Mouse (Mus musculus) CH12.LX (cell line): ENCODE measurements around the gene Pax4. TPM values are rescaled to one million over a fixed set of nuclear protein-coding genes. Genes with fewer than 3 reads are reported as not detected.

Source experiments
- DNase-seq: peaks from one replicate; pipeline ENCODE4 v3.0.0-alpha.2; 2013; ENCODE audit errors: extremely low read depth
- H3K27ac ChIP-seq: 2 replicates; pipeline ENCODE4 v1.5.1; 2012; ENCODE audit warnings: low read depth, mild to moderate bottlenecking, control low read depth, moderate library complexity; ENCODE audit not compliant: insufficient read depth
- H3K27me3 ChIP-seq: replicated peaks from 2 replicates; pipeline ENCODE3; 2012; ENCODE audit warnings: inconsistent platforms
- H3K36me3 ChIP-seq, 2 experiments: replicated peaks in 1 of 2; 2 replicates each; pipeline versions ENCODE3 to v1.6.1; 2012; ENCODE audit warnings: inconsistent platforms in 1 of 2, low read length in 1 of 2, mild to moderate bottlenecking in 1 of 2, mixed read lengths in 1 of 2, moderate library complexity in 1 of 2; ENCODE audit not compliant: control insufficient read depth in 1 of 2, insufficient read depth in 1 of 2
- H3K4me1 ChIP-seq, 2 experiments: 2 replicates each; pipeline ENCODE4 v1.6.1; 2012; ENCODE audit warnings: inconsistent platforms in 1 of 2, moderate library complexity in 1 of 2; ENCODE audit not compliant: insufficient read depth in 2 of 2, control insufficient read depth in 1 of 2
- H3K4me2 ChIP-seq: 2 replicates; pipeline ENCODE4 v1.6.1; 2012; ENCODE audit warnings: low read depth, mild to moderate bottlenecking, control low read depth; ENCODE audit not compliant: poor library complexity, insufficient read depth, severe bottlenecking
- H3K4me3 ChIP-seq, 3 experiments: fragments of 150-350 bp in 1 of 3; sonication (generic) in 1 of 3; replicated peaks in 1 of 3; 2 replicates each; pipeline versions ENCODE3 to v1.5.1; 2011 to 2012; ENCODE audit warnings: low read depth in 2 of 3, low read length in 2 of 3, mild to moderate bottlenecking in 2 of 3, moderate library complexity in 2 of 3, control low read depth in 1 of 3, improper control_type of control experiment in 1 of 3, inconsistent platforms in 1 of 3, mixed read lengths in 1 of 3; ENCODE audit not compliant: poor library complexity in 1 of 3
- H3K79me2 ChIP-seq: replicated peaks from 2 replicates; pipeline ENCODE4 v1.6.1; 2012; ENCODE audit warnings: mild to moderate bottlenecking, moderate library complexity; ENCODE audit not compliant: control insufficient read depth, poor library complexity, insufficient read depth, severe bottlenecking; ENCODE audit errors: extremely low read depth
- H3K9ac ChIP-seq: 2 replicates; pipeline ENCODE4 v1.6.1; 2012; ENCODE audit warnings: low read depth, mild to moderate bottlenecking, control low read depth, moderate library complexity; ENCODE audit not compliant: insufficient read depth
- H3K9me3 ChIP-seq: replicated peaks from 2 replicates; pipeline ENCODE3; 2012; ENCODE audit warnings: low read length, inconsistent platforms, mixed read lengths
- CHD1 ChIP-seq: IDR thresholded peaks from 2 replicates; pipeline ENCODE4 v1.6.1; 2012; ENCODE audit warnings: low read depth, low read length, improper control_type of control experiment, inconsistent platforms
- CTCF ChIP-seq, 2 experiments: IDR thresholded peaks in 1 of 2; conservative IDR thresholded peaks in 1 of 2; 2 replicates each; pipeline ENCODE4 v1.5.1; 2011 to 2012; ENCODE audit warnings: low read depth in 2 of 2, low read length in 2 of 2, improper control_type of control experiment in 1 of 2, inconsistent platforms in 1 of 2, mild to moderate bottlenecking in 1 of 2, moderate library complexity in 1 of 2
- ELF1 ChIP-seq: IDR thresholded peaks from 2 replicates; pipeline ENCODE4 v1.6.1; 2014; ENCODE audit warnings: low read depth, mild to moderate bottlenecking, inconsistent platforms, low read length, improper control_type of control experiment
- ETS1 ChIP-seq: conservative IDR thresholded peaks from 2 replicates; pipeline ENCODE4 v1.6.1; 2012; ENCODE audit warnings: low read depth, mild to moderate bottlenecking, inconsistent platforms, low read length, improper control_type of control experiment, moderate library complexity
- GABPA ChIP-seq: IDR thresholded peaks from 2 replicates; pipeline ENCODE4 v1.6.1; 2012; ENCODE audit warnings: low read depth, low read length, improper control_type of control experiment, inconsistent platforms; ENCODE audit not compliant: insufficient replicate concordance
- HCFC1 ChIP-seq: IDR thresholded peaks from 2 replicates; pipeline ENCODE4 v1.6.1; 2012; ENCODE audit warnings: low read depth, mild to moderate bottlenecking, inconsistent platforms, low read length, improper control_type of control experiment
- IRF4 ChIP-seq: IDR thresholded peaks from 2 replicates; pipeline ENCODE4 v1.6.1; 2014; ENCODE audit warnings: low read depth, mild to moderate bottlenecking, inconsistent platforms, low read length, improper control_type of control experiment
- JUND ChIP-seq: conservative IDR thresholded peaks from 2 replicates; pipeline ENCODE4 v1.6.1; 2011; ENCODE audit warnings: low read depth, low read length, improper control_type of control experiment
- KAT2A ChIP-seq: IDR thresholded peaks from 2 replicates; pipeline ENCODE4 v1.6.1; 2012; ENCODE audit warnings: low read length, improper control_type of control experiment, inconsistent platforms; ENCODE audit not compliant: insufficient replicate concordance
- MAFK ChIP-seq: IDR thresholded peaks from 2 replicates; pipeline ENCODE4 v1.6.1; 2011; ENCODE audit warnings: low read length, improper control_type of control experiment; ENCODE audit not compliant: insufficient replicate concordance
- MYC ChIP-seq: IDR thresholded peaks from 2 replicates; pipeline ENCODE4 v1.6.1; 2011; ENCODE audit warnings: low read depth, mild to moderate bottlenecking, improper control_type of control experiment, low read length
- PAX5 ChIP-seq: IDR thresholded peaks from 2 replicates; pipeline ENCODE4 v1.6.1; 2012; ENCODE audit warnings: low read length, inconsistent platforms, mixed read lengths
- POLR2A ChIP-seq: IDR thresholded peaks from 2 replicates; pipeline ENCODE4 v1.6.1; 2011; ENCODE audit warnings: low read depth, mild to moderate bottlenecking, improper control_type of control experiment, low read length
- POLR2AphosphoS2 ChIP-seq: IDR thresholded peaks from 2 replicates; pipeline ENCODE4 v1.6.1; 2011; ENCODE audit warnings: low read depth, low read length, improper control_type of control experiment
- RAD21 ChIP-seq: IDR thresholded peaks from 2 replicates; pipeline ENCODE4 v1.6.1; 2011; ENCODE audit warnings: low read depth, mild to moderate bottlenecking, low read length, improper control_type of control experiment, moderate library complexity
- SMC3 ChIP-seq: IDR thresholded peaks from 2 replicates; pipeline ENCODE4 v1.6.1; 2011; ENCODE audit warnings: low read depth, low read length, improper control_type of control experiment
- UBTF ChIP-seq: IDR thresholded peaks from 2 replicates; pipeline ENCODE4 v1.6.1; 2012; ENCODE audit warnings: low read depth, mild to moderate bottlenecking, inconsistent platforms, low read length, improper control_type of control experiment, moderate library complexity
- USF2 ChIP-seq: conservative IDR thresholded peaks from 2 replicates; pipeline ENCODE4 v1.6.1; 2011; ENCODE audit warnings: low read depth, low read length, improper control_type of control experiment
- ZC3H11A ChIP-seq: IDR thresholded peaks from 2 replicates; pipeline ENCODE4 v1.6.1; 2012; ENCODE audit warnings: low read depth, mild to moderate bottlenecking, inconsistent platforms, low read length, improper control_type of control experiment
- ZKSCAN1 ChIP-seq: IDR thresholded peaks from 2 replicates; pipeline ENCODE4 v1.6.1; 2012; ENCODE audit warnings: low read depth, inconsistent platforms, low read length, improper control_type of control experiment, borderline replicate concordance
- ZNF384 ChIP-seq: IDR thresholded peaks from 2 replicates; pipeline ENCODE4 v1.6.1; 2012; ENCODE audit warnings: low read depth, low read length, improper control_type of control experiment, inconsistent platforms
- dilution Hi-C: fragments of 300-500 bp; cut with MboI; formaldehyde crosslinking; loops from 2 replicates; pipeline ENCODE4 v1.14.3; 2020; ENCODE audit warnings: low sequenced_read_pairs; ENCODE audit not compliant: extremely low pct_unique_long_range_greater_than_20kb, extremely low pct_ligation_motif_present
- in situ Hi-C: fragments of 300-500 bp; cut with MboI; formaldehyde crosslinking; loops from 3 replicates; pipeline ENCODE4 v1.14.3; 2019; ENCODE audit warnings: low sequenced_read_pairs, low pct_ligation_motif_present, low pct_unique_long_range_greater_than_20kb, mixed read lengths
- polyA plus RNA-seq: library from polyadenylated mRNA; unstranded; fragments of >175 nt; gene quantifications from 2 replicates; pipeline ENCODE4 v1.2.1, GENCODE M21; 2012; ENCODE audit warnings: low read depth; ENCODE audit not compliant: insufficient read length
- total RNA-seq, 2 experiments: library from RNA; depleted of rRNA; stranded (reverse); fragments of 300-350 nt in 1 of 2; fragments of >200 nt in 1 of 2; gene quantifications; 2 replicates each; pipeline ENCODE4 v1.2.3; 2012 to 2014

Gene Pax4
- total and polyA plus RNA-seq, 3 experiments = not detected

DNA sequence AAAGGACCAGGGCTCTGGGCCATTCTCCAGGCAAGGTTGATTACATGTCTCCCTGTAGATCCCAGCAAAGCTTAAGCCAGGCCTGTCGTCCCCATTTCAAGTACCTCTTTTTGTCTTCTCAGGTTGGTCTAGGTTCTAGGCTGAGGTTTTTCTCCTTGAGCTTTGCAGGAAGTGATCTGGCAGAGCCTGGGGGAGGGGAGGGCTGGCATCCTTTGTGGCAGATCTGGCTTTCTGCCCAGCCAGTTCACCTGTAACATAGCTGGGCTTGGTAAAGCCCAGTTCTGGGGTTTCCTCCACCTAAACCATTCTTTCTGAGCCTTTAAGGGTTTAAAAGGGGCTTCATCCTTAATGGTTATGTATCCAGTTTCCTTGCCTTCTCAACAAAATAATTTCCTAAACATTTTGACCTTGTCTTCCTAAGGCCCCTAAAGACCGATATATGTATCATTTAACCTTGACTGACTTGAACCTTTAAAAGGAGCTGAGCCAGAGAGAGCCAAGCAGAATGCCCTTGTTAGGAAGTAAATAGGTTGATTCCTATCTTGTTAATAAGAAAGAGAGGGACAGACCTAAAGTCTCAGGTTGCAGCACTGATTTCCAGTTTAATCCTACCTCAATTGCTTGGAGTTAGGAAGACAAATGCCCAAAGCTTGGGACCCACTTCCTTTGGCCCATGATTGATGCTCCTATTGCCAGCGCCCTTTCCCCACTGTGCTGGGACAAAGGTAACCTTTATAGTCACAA lies 21.9 kb downstream of the Pax4 start, which contains the start of gene Fscn3:
Fscn3 (plus strand) TSS at position 694 of the 744 bp plus-strand sequence.
- in situ Hi-C loops (no loop called here), dilution Hi-C loops (no loop called here)
- no peak within 1 kb of the TSS for H3K4me2 ChIP-seq
- no peaks in the 10 kb centered on the region for H3K79me2 ChIP-seq
- H3K4me1 ChIP-seq = peaks cover 4 to 27% of the 10 kb centered on the region in 2 experiments
- H3K4me3 ChIP-seq = no peak within 1 kb of the TSS
- H3K9ac ChIP-seq = no peak within 1 kb of the TSS
- no peaks in the 10 kb centered on the region for H3K27me3 ChIP-seq
- DNase-seq = no peak
- no peak within 1 kb of the TSS for H3K27ac ChIP-seq
- peaks cover 13 to 35% of the 10 kb centered on the region in 2 experiments for H3K36me3 ChIP-seq
- no peaks in the 10 kb centered on the region for H3K9me3 ChIP-seq
- TF ChIP-seq SMC3 (no peak), MAFK (no peak), ETS1 (no peak), PAX5 (no peak), GABPA (no peak), RAD21 (no peak), HCFC1 (no peak), ZKSCAN1 (no peak), IRF4 (no peak), POLR2AphosphoS2 (no peak), ELF1 (no peak)

GRCm38 (mm10) chr6:28425019-28425418 lies 24.1 kb downstream of the Pax4 start:
- H3K36me3 ChIP-seq = peaks cover 13 to 40% of the 10 kb centered on the region in 2 experiments
- H3K4me2 ChIP-seq = no peak overlapping the region
- in situ Hi-C loops = no loop called here
- no peak for TF ChIP-seq ZNF384
- no peak for TF ChIP-seq ZC3H11A
- no peak for TF ChIP-seq KAT2A
- TF ChIP-seq MYC = no peak
- no peak for TF ChIP-seq JUND
- TF ChIP-seq IRF4 = no peak
- no peak for TF ChIP-seq CTCF (conservative IDR thresholded peaks at IDR 0.05 in 1 of 2, IDR thresholded peaks at IDR 0.05 in 1 of 2; ENCODE audit: low read depth in 2 of 2, low read length in 2 of 2)
- TF ChIP-seq UBTF = no peak
- no peak for TF ChIP-seq CHD1
- TF ChIP-seq USF2 = no peak
- TF ChIP-seq POLR2A = no peak
- TF ChIP-seq ELF1 = no peak
- DNase-seq = no peak
- no peaks in the 10 kb centered on the region for H3K27me3 ChIP-seq
- no peak overlapping the region for H3K9ac ChIP-seq
- no peaks in the 10 kb centered on the region for H3K9me3 ChIP-seq
- no peak overlapping the region for H3K27ac ChIP-seq
- dilution Hi-C loops = no loop called here
- H3K4me3 ChIP-seq = no peak overlapping the region
- H3K79me2 ChIP-seq = peaks cover 10% of the 10 kb centered on the region
- H3K4me1 ChIP-seq = peaks cover 16 to 36% of the 10 kb centered on the region in 2 experiments
